Mouse (Mus musculus) spleen, adult 2 months (tissue): ENCODE results near the gene Bpi.

Source experiments
- CTCF ChIP-seq: fragments of 200-500 bp; IDR thresholded peaks from 2 replicates; pipeline ENCODE4 v1.5.1; 2011; ENCODE audit warnings: mild to moderate bottlenecking, inconsistent platforms; ENCODE audit not compliant: insufficient read depth, insufficient read length, insufficient replicate concordance; ENCODE audit errors: extremely low read depth
- POLR2A ChIP-seq: fragments of 200-500 bp; IDR thresholded peaks from 2 replicates; pipeline ENCODE4 v1.6.1; 2011; ENCODE audit warnings: low read depth, low read length, inconsistent platforms

DNA sequence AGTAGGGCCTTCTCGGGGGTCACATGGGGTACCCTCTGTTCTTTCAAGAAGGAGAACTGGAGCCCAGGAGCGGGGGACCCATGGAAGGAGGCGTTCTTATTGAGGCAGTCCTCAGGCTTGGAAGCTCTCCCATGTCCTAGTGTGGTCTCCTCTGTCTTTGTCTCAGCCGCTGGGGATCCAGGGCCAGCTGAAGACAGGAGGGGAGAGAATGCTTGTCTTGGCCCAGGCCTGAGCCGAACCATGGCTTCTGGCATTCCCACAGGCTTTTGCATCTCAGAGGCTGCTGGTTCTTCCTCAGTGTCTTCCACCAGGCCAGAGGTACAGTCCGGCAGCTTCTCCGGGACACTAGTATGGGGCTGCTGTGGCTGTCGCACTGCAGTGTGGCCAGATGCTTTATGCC, 41.4 kb upstream of the Bpi start:
- TF ChIP-seq POLR2A = no peak
- no peak for TF ChIP-seq CTCF
